Mouse (Mus musculus) liver, embryonic 14.5 days (tissue): ENCODE measurements around the gene Prm3.

Source experiments
- CTCF ChIP-seq: IDR thresholded peaks from 2 replicates; pipeline ENCODE4 v1.5.1; 2016; ENCODE audit warnings: antibody characterized with exemption, low read depth, control low read depth
- EP300 ChIP-seq: IDR thresholded peaks from 2 replicates; pipeline ENCODE4 v1.6.1; 2016; ENCODE audit warnings: antibody characterized with exemption, low read depth

DNA sequence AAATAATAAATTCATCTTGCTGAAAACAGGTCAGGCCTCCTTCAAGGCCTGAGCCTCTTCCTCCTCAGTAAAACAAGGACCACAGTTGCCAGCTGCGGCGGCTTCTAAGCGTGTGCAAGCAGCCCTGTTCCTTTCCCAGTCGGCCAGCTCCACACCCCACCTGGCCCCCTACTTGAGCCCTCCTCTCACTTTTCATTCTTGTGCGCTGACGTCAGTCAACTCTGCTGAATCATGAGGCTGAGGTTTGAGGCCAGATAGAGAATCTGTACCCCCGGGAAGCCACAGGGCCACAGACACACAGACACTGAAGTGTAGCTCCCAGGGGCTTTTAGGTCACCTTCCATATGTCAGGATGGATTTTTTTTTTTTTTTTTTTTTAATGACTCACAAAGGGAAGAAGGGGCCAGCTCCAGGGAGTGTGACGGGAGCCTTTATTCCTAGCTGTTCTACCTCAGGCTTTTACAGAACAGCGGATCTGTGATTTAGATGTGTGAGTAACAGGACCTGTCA, 8.8 kb downstream of the Prm3 start:
- no peak for TF ChIP-seq CTCF
- no peak for TF ChIP-seq EP300
